Mouse (Mus musculus) granulocyte monocyte progenitor cell, adult 5-6 weeks (primary cell): ENCODE data around the gene E030025P04Rik. TPM values are rescaled to one million over a fixed set of nuclear protein-coding genes. Genes with fewer than 3 reads are reported as not detected.

Experiments
- ATAC-seq: replicated peaks from 2 replicates; pipeline ENCODE4 v1.8.0; 2016; ENCODE audit warnings: mild to moderate bottlenecking, moderate TSS enrichment, inconsistent platforms; ENCODE audit not compliant: poor library complexity, severe bottlenecking
- total RNA-seq, 2 experiments: library from RNA; stranded (forward) in 1 of 2; stranded (reverse) in 1 of 2; fragments of 200-712, 200-1000 nt in 1 of 2; fragments of >200 nt in 1 of 2; fragmentation: Nextera tagmentation in 1 of 2; gene quantifications; 2 replicates each; pipeline ENCODE4 v1.2.3; 2014 to 2017

E030025P04Rik gene
- total RNA-seq, 2 experiments from 2014 or later: not detected

GRCm38 (mm10) chr11:109103386-109103785, 40.8 kb downstream of the E030025P04Rik start:
- no peak for ATAC-seq

- ATAC-seq: no peak
Observed at GRCm38 (mm10) chr11:109102646-109103045, 41.5 kb downstream of the E030025P04Rik start.

- ATAC-seq: no peak
Observed at GRCm38 (mm10) chr11:109100266-109100665, 43.9 kb downstream of the E030025P04Rik start.

- no peak for ATAC-seq
Observed at GRCm38 (mm10) chr11:109091821-109092220, 52.3 kb downstream of the E030025P04Rik start.

Other genes starting within 250 kb of the E030025P04Rik start
- gene Axin2, start 224.0 kb downstream of the E030025P04Rik start, total RNA-seq (2014; fragmentation: Nextera tagmentation): 1.1 and 1.7 TPM in 2 replicates
- 0.34 and 0.67 TPM in 2 replicates for gene Axin2, start 224.0 kb downstream of the E030025P04Rik start, total RNA-seq (2017)
- gene Rgs9, start 153.8 kb upstream of the E030025P04Rik start, total RNA-seq (2014; fragmentation: Nextera tagmentation): not detected in 2 replicates
- gene Rgs9, start 153.8 kb upstream of the E030025P04Rik start, total RNA-seq (2017): not detected in 2 replicates
- 34.6 and 38.5 TPM in 2 replicates for gene Gna13, start 218.5 kb upstream of the E030025P04Rik start, total RNA-seq (2014; fragmentation: Nextera tagmentation)
- 40.6 and 43.5 TPM in 2 replicates for gene Gna13, start 218.5 kb upstream of the E030025P04Rik start, total RNA-seq (2017)